Mouse (Mus musculus) cerebellum, adult 18-20 months (tissue): ENCODE results near the gene Gm14525.
"Not testable (repeated sequence)": the region's sequence is repeated elsewhere in the genome, so short reads cannot be mapped to it uniquely, and the experiment has no call there.

ENCODE experiments used
- DNase-seq, 2 experiments: peaks; one replicate each; pipeline ENCODE4 v3.0.0; 2021

The Gm14525 gene

DNA sequence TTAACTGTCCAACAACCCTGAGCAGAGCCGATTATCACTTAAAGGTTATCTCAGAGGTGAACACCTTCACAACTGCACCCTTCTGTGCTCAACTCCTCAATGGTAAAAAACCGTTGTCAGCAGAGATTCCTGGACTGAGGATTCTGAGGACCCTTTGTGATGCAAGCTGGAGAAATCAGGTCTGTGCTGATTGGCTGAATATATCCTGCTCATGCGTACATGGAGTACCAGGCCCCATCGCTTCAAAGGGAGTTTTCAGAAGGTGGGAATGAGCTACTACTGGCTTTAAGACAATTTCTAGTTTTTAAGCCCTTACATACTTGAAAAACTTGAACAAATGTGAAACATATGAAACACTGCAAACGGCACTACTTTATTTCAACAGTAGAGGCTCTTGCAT is at the start of gene Gm14525:
Gene Gm14525 (minus strand): TSS at position 101 of the 400 bp plus-strand sequence.
- not testable (repeated sequence) for DNase-seq
